Mouse (Mus musculus) megakaryocyte progenitor cell, adult 5-6 weeks (primary cell): ENCODE results near the gene Mlst8. TPM values are rescaled to one million over a fixed set of nuclear protein-coding genes. Genes with fewer than 3 reads are reported as not detected.
"Not testable (repeated sequence)": the region's sequence is repeated elsewhere in the genome, so short reads cannot be mapped to it uniquely, and the experiment has no call there.

Source experiments
- ATAC-seq: replicated peaks from 2 replicates; pipeline ENCODE4 v1.8.0; 2016; ENCODE audit warnings: mild to moderate bottlenecking, moderate TSS enrichment, inconsistent platforms; ENCODE audit not compliant: poor library complexity
- total RNA-seq, 2 experiments: library from RNA; stranded (forward) in 1 of 2; stranded (reverse) in 1 of 2; fragments of 157-497, 149-512 nt in 1 of 2; fragments of 200-1000 nt in 1 of 2; gene quantifications; 2 replicates each; pipeline versions ENCODE4 v1.2.3 to v1.2.4; 2015 to 2017

The Mlst8 gene
- total RNA-seq, 2 experiments from 2014 or later, result 9.2 to 14.9 TPM

GRCm38 (mm10) chr17:24429201-24429983 is 49.5 kb downstream of the Mlst8 start:
- no peak for ATAC-seq

GRCm38 (mm10) chr17:24427170-24427557 is 51.7 kb downstream of the Mlst8 start:
- ATAC-seq, result no peak

- peak; percentile 97 for ATAC-seq
Observed at GRCm38 (mm10) chr17:24426471-24427169, 52.3 kb downstream of the Mlst8 start, which contains the start of gene Eci1. TSS of gene Eci1 (plus strand) at chr17:24426641.

GRCm38 (mm10) chr17:24425905-24426304 is 53.0 kb downstream of the Mlst8 start:
- no peak for ATAC-seq

GRCm38 (mm10) chr17:24425326-24425725 is 53.6 kb downstream of the Mlst8 start:
- ATAC-seq, result not testable (repeated sequence)

- ATAC-seq, result no peak
Observed at GRCm38 (mm10) chr17:24424489-24424888, 54.4 kb downstream of the Mlst8 start.

Other genes with a start within 250 kb of the Mlst8 start
- gene Ccnf, start 227.6 kb downstream of the Mlst8 start, total RNA-seq (2015), result 21.2 and 22.7 TPM in 2 replicates
- 27.4 and 40.3 TPM in 2 replicates for gene Ccnf, start 227.6 kb downstream of the Mlst8 start, total RNA-seq (2017)
- 0.24 TPM in 1 of 2 replicates, not detected in the other for gene Abca17, start 128.0 kb downstream of the Mlst8 start, total RNA-seq (2015)
- gene Abca17, start 128.0 kb downstream of the Mlst8 start, total RNA-seq (2017), result 0.03 TPM in 1 of 2 replicates, not detected in the other
- 18.6 and 20.4 TPM in 2 replicates for gene Abca3, start 127.1 kb downstream of the Mlst8 start, total RNA-seq (2015)
- 13.8 and 15.5 TPM in 2 replicates for gene Abca3, start 127.1 kb downstream of the Mlst8 start, total RNA-seq (2017)
- 143 and 154 TPM in 2 replicates for gene Rnps1, start 64.5 kb downstream of the Mlst8 start, total RNA-seq (2015)
- gene Rnps1, start 64.5 kb downstream of the Mlst8 start, total RNA-seq (2017), result 187 and 191 TPM in 2 replicates
- gene Eci1, start 52.4 kb downstream of the Mlst8 start, total RNA-seq (2015), result 58.5 and 67.8 TPM in 2 replicates
- 27.7 and 32.6 TPM in 2 replicates for gene Eci1, start 52.4 kb downstream of the Mlst8 start, total RNA-seq (2017)
- 0.94 and 3.5 TPM in 2 replicates for gene Dnase1l2, start 36.0 kb downstream of the Mlst8 start, total RNA-seq (2015)
- gene Dnase1l2, start 36.0 kb downstream of the Mlst8 start, total RNA-seq (2017), result 2.9 and 4.0 TPM in 2 replicates
- gene E4f1, start 8.8 kb downstream of the Mlst8 start, total RNA-seq (2015), result 23.3 and 27.5 TPM in 2 replicates
- 13.6 and 18.7 TPM in 2 replicates for gene E4f1, start 8.8 kb downstream of the Mlst8 start, total RNA-seq (2017)
- 25.4 and 26.4 TPM in 2 replicates for gene Pgp, start 8.7 kb downstream of the Mlst8 start, total RNA-seq (2015)
- gene Pgp, start 8.7 kb downstream of the Mlst8 start, total RNA-seq (2017), result 16.6 and 21.5 TPM in 2 replicates
- gene Bricd5, start 5.2 kb downstream of the Mlst8 start, total RNA-seq (2015), result 0.35 and 0.81 TPM in 2 replicates
- gene Bricd5, start 5.2 kb downstream of the Mlst8 start, total RNA-seq (2017), result not detected in 2 replicates
- gene Caskin1, start 9.5 kb upstream of the Mlst8 start, total RNA-seq (2015), result not detected in 2 replicates
- gene Caskin1, start 9.5 kb upstream of the Mlst8 start, total RNA-seq (2017), result not detected in 2 replicates
- gene Traf7, start 48.9 kb upstream of the Mlst8 start, total RNA-seq (2015), result 50.9 and 54.7 TPM in 2 replicates
- gene Traf7, start 48.9 kb upstream of the Mlst8 start, total RNA-seq (2017), result 91.7 and 98.9 TPM in 2 replicates
- 0.12 and 0.17 TPM in 2 replicates for gene Rab26, start 55.1 kb upstream of the Mlst8 start, total RNA-seq (2015)
- gene Rab26, start 55.1 kb upstream of the Mlst8 start, total RNA-seq (2017), result 0.14 and 0.71 TPM in 2 replicates
- gene Pkd1, start 70.8 kb upstream of the Mlst8 start, total RNA-seq (2015), result 7.4 and 10.6 TPM in 2 replicates
- gene Pkd1, start 70.8 kb upstream of the Mlst8 start, total RNA-seq (2017), result 6.2 and 15.1 TPM in 2 replicates
- 64.3 and 66.9 TPM in 2 replicates for gene Tsc2, start 153.6 kb upstream of the Mlst8 start, total RNA-seq (2015)
- 52.1 and 54.1 TPM in 2 replicates for gene Tsc2, start 153.6 kb upstream of the Mlst8 start, total RNA-seq (2017)
- 5.7 and 6.7 TPM in 2 replicates for gene Nthl1, start 153.6 kb upstream of the Mlst8 start, total RNA-seq (2015)
- 12.0 and 13.6 TPM in 2 replicates for gene Nthl1, start 153.6 kb upstream of the Mlst8 start, total RNA-seq (2017)
- 1.2 and 2.6 TPM in 2 replicates for gene Slc9a3r2, start 171.2 kb upstream of the Mlst8 start, total RNA-seq (2015)
- 1.4 and 1.6 TPM in 2 replicates for gene Slc9a3r2, start 171.2 kb upstream of the Mlst8 start, total RNA-seq (2017)
- gene Npw, start 179.4 kb upstream of the Mlst8 start, total RNA-seq (2015), result not detected in 2 replicates
- not detected in 2 replicates for gene Npw, start 179.4 kb upstream of the Mlst8 start, total RNA-seq (2017)
- gene Zfp598, start 190.6 kb upstream of the Mlst8 start, total RNA-seq (2015), result 25.0 and 29.1 TPM in 2 replicates
- 21.3 and 22.6 TPM in 2 replicates for gene Zfp598, start 190.6 kb upstream of the Mlst8 start, total RNA-seq (2017)
- gene Syngr3, start 210.9 kb upstream of the Mlst8 start, total RNA-seq (2015), result not detected in 2 replicates
- not detected in 2 replicates for gene Syngr3, start 210.9 kb upstream of the Mlst8 start, total RNA-seq (2017)
- gene Gfer, start 217.1 kb upstream of the Mlst8 start, total RNA-seq (2015), result 22.4 and 23.6 TPM in 2 replicates
- gene Gfer, start 217.1 kb upstream of the Mlst8 start, total RNA-seq (2017), result 37.2 and 62.7 TPM in 2 replicates
- gene Noxo1, start 217.2 kb upstream of the Mlst8 start, total RNA-seq (2015), result 2.6 and 3.4 TPM in 2 replicates
- 1.0 and 1.2 TPM in 2 replicates for gene Noxo1, start 217.2 kb upstream of the Mlst8 start, total RNA-seq (2017)
- 27.6 and 36.8 TPM in 2 replicates for gene Tbl3, start 228.6 kb upstream of the Mlst8 start, total RNA-seq (2015)
- gene Tbl3, start 228.6 kb upstream of the Mlst8 start, total RNA-seq (2017), result 41.1 and 45.3 TPM in 2 replicates
- gene Rnf151, start 239.0 kb upstream of the Mlst8 start, total RNA-seq (2015), result 0.20 TPM in 1 of 2 replicates, not detected in the other
- not detected in 2 replicates for gene Rnf151, start 239.0 kb upstream of the Mlst8 start, total RNA-seq (2017)
- gene Rps2, start 239.0 kb upstream of the Mlst8 start, total RNA-seq (2015), result 5,974 and 6,144 TPM in 2 replicates
- 1,525 and 1,766 TPM in 2 replicates for gene Rps2, start 239.0 kb upstream of the Mlst8 start, total RNA-seq (2017)
- 236 and 247 TPM in 2 replicates for gene Ndufb10, start 245.4 kb upstream of the Mlst8 start, total RNA-seq (2015)
- gene Ndufb10, start 245.4 kb upstream of the Mlst8 start, total RNA-seq (2017), result 256 and 308 TPM in 2 replicates
- 0.24 and 0.74 TPM in 2 replicates for gene Rpl3l, start 248.7 kb upstream of the Mlst8 start, total RNA-seq (2015)
- gene Rpl3l, start 248.7 kb upstream of the Mlst8 start, total RNA-seq (2017), result 0.30 TPM in 1 of 2 replicates, not detected in the other